Mouse (Mus musculus) cerebellum, adult 2 months (tissue): ENCODE measurements around the gene Trmt6.

ENCODE experiments used
- CTCF ChIP-seq: fragments of 200-500 bp; IDR thresholded peaks from 2 replicates; pipeline ENCODE4 v1.5.1; 2011; ENCODE audit warnings: low read depth, mild to moderate bottlenecking, control low read depth, low read length, moderate library complexity, borderline replicate concordance; ENCODE audit not compliant: insufficient read depth
- POLR2A ChIP-seq: fragments of 200-500 bp; IDR thresholded peaks from 2 replicates; pipeline ENCODE4 v1.6.1; 2011; ENCODE audit warnings: low read length, control low read depth, borderline replicate concordance; ENCODE audit not compliant: insufficient read depth

- TF ChIP-seq POLR2A (no peak), CTCF (no peak)
These were observed 12.9 kb downstream of the Trmt6 start for GRCm38 (mm10) chr2:132802976-132803375.
